Mouse (Mus musculus) Patski (cell line): ENCODE results near the gene Oxa1l. TPM values are rescaled to one million over a fixed set of nuclear protein-coding genes. Genes with fewer than 3 reads are reported as not detected.

ENCODE experiments used
- ATAC-seq: fragments of 100-300 bp; one replicate; pipeline ENCODE4 v1.8.0; 2021
- CTCF ChIA-PET: fragments of 350-600 bp; sonication (Branson Sonifier 250); formaldehyde crosslinking; loops from one replicate; lab custom pipeline; 2022; ENCODE audit warnings: inconsistent platforms; lab: Charles Lee
- POLR2A ChIA-PET: fragments of 350-600 bp; sonication (Branson Sonifier 250); formaldehyde crosslinking; loops from one replicate; lab custom pipeline; 2022; ENCODE audit warnings: antibody characterized with exemption, inconsistent platforms; lab: Charles Lee
- DNase-seq: peaks from one replicate; pipeline ENCODE4 v3.0.0-alpha.2; 2011; ENCODE audit warnings: low read depth, low spot score
- H3K27me3 ChIP-seq: fragments of 371-371 bp; one replicate; pipeline ENCODE4 v1.5.1; 2021
- CTCF ChIP-seq: fragments of 100-300 bp; IDR thresholded peaks from one replicate; pipeline ENCODE4 v1.5.1; 2021
- in situ Hi-C: fragments of 300-500 bp; cut with MboI; formaldehyde crosslinking; loops from 3 replicates; pipeline ENCODE4 v1.11.1; 2018; ENCODE audit warnings: low pct_unique_long_range_greater_than_20kb, mixed read lengths
- polyA plus RNA-seq: library from polyadenylated mRNA; unstranded; gene quantifications from one replicate; pipeline ENCODE4 v1.2.3, GENCODE M21; 2021

Oxa1l gene
- polyA plus RNA-seq, 1 experiment from 2014 or later, result 80.3 TPM

DNA sequence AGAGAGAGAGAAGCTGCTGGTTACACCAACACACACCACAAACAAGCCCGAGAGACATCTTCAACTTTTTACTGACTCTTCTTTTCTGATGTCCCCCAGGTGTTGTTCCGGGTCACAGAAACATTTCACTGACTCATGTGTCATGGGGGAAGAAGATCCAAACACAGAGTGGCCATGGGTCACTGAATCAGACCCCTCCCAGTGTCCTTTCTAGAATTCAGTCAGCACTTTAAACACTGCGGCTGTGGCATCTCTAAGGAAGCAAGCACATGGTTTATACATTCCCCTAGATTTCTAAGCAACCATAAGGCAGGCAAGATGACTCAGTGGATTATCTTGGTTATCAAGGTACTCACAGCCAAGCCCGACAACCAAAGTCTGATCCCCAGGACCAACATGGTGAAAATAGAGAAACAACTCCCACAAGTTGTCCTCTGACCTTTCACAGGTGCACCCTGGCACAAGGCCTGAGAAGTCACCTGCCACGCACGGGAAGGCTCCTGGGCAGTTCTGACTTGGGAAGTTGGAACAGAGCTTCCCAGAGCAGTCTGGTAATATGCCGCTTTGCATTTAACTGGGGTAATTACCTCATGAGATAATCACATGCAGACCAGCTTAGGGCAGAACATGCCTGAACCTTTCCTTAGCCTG, 25.5 kb downstream of the Oxa1l start:
- POLR2A ChIA-PET, result no interaction called here
- ATAC-seq (no peak), DNase-seq (no peak)
- H3K27me3 ChIP-seq, result no peaks in the 10 kb centered on the region
- no peak for TF ChIP-seq CTCF
- in situ Hi-C loops, result no loop called here
- CTCF ChIA-PET, result no interaction called here

DNA sequence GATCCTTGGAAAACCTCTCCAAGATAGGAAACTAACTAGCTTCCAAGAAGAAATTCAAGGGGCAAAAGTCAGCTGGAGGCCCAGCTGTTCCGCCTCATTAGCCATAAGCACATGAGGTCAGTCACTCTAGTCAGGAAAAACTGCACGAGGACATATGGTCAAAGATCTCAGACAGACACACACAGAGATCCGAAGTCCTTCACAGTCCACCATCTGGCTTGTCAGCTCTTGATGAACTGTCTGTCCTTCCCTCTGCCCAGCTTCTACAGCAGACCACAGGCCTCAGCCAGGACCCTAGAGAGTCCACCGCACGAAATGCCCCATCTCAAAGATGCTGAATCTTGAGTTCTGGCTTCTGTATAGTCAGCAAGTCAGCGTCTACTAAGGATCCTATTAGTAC, 26.9 kb downstream of the Oxa1l start:
- no peak for DNase-seq
- in situ Hi-C loops, result no loop called here
- ChIA-PET POLR2A (no interaction called here), CTCF (no interaction called here)
- no peak for ATAC-seq
- no peaks in the 10 kb centered on the region for H3K27me3 ChIP-seq
- TF ChIP-seq CTCF, result no peak

DNA sequence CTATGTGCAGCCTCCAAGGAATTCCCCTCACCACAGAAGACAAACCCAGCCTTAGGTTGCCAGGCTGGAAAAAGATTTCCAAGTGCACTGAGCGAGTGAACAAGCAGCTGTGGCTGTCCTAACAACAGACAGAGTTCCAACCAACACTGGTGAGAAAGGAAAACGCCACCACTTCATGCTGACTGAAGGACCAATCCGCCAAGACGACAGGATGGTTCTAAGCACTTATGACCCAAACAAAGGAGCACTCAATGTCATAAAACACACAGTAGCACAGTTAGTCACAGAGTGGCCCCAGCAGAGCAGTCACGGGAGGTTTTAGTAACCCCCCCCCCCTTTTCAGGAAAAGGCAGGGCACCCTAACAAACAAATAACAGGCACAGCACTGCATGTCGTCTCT, 30.2 kb downstream of the Oxa1l start:
- in situ Hi-C loops, result no loop called here
- DNase-seq (no peak), ATAC-seq (no peak)
- no peak for TF ChIP-seq CTCF
- CTCF ChIA-PET, result interaction anchor here (1.7 kb wide), 1 partner anchor 11 kb away, joined by 5 read pairs; no protein-coding TSS in a partner anchor
- H3K27me3 ChIP-seq, result no peaks in the 10 kb centered on the region
- POLR2A ChIA-PET, result no interaction called here

GRCm38 (mm10) chr14:54393794-54394193, 33.2 kb downstream of the Oxa1l start:
- DNase-seq (no peak), ATAC-seq (no peak)
- POLR2A ChIA-PET, result interaction anchor here (1.0 kb wide), 1 partner anchor 12 kb away, joined by 3 read pairs; no protein-coding TSS in a partner anchor
- no peaks in the 10 kb centered on the region for H3K27me3 ChIP-seq
- no peak for TF ChIP-seq CTCF
- in situ Hi-C loops, result no loop called here
- CTCF ChIA-PET, result interaction anchor here (1.0 to 1.1 kb wide), 2 partner anchors 12 to 20 kb away, joined by 3 read pairs; no protein-coding TSS in a partner anchor

DNA sequence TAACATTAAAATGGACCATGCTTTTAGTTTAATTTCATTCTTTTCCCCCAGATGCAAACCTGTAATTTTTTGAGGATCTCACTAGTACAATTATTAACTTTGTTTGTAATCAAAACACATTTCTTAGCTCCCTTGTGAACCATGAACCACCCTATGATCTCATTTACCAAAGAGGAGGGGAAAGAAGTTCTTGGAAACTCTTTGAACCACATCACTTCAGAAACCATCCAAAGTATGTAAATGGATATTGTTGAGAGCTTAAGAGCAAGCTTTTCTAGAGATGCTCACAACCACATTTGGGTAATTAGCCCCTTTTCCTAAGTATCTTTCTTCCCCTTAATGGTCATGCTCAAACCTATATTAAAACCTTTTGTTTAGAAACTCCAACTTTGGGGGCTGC, 33.7 kb downstream of the Oxa1l start:
- ATAC-seq (peak; percentile 32), DNase-seq (peak; percentile 71)
- in situ Hi-C loops, result no loop called here
- no peaks in the 10 kb centered on the region for H3K27me3 ChIP-seq
- no peak for TF ChIP-seq CTCF
- POLR2A ChIA-PET, result interaction anchor here (1.0 kb wide), 1 partner anchor 13 kb away, joined by 3 read pairs; no protein-coding TSS in a partner anchor
- CTCF ChIA-PET, result interaction anchor here (1.0 to 1.1 kb wide), 2 partner anchors 13 to 19 kb away, joined by 3 read pairs; no protein-coding TSS in a partner anchor

DNA sequence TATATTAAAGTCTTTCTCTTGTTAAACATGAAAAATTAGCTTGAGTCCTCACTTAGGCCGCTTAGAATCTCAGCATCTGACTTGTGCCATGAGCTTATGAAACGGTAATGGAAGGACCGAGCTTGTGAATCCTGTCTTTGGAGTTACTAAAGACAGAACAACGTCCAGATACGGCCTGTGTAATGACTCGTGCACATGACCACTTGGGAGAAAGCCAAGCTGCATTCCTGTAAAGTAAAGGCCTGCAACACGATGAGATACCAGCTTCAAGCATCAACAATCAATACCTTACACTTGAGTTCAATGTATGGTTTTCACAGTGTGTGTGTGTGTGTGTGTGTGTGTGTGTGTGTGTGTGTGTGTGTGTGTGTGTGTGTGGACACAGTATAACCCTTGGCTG, 36.1 kb downstream of the Oxa1l start:
- DNase-seq, result no peak
- in situ Hi-C loops, result no loop called here
- CTCF ChIA-PET, result no interaction called here

DNA sequence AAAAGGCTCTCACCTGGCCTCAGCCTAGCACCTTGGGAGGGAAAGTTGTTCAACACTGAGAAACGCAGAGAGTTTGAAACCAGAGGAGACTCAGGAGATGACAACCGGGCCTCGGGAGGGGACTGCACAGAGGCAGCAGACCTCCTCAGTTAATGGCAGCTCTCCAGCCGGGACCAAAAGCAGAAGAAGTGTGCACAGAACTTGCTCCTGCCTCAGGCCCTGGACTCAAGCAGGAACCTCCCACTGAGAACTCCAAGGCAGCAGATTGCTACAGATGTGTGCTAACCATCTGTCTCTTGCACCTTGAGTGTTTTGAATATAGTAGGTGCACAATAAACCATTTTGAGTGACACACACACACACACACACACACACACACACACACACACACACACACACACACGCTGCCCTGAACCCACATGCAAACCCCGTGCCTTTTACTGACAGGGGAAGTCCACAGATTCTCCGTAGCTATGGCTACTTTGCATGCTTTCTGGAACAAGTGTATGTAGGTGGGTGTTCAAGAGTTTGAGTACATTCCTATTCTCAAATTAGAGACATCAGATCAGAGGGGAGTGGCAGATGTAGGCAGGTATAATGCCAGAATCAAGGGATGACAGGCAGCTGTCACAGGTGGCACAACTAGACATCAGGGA, 37.4 kb downstream of the Oxa1l start:
- ChIA-PET CTCF (no interaction called here), POLR2A (no interaction called here)
- ATAC-seq (no peak), DNase-seq (no peak)
- in situ Hi-C loops, result no loop called here
- no peaks in the 10 kb centered on the region for H3K27me3 ChIP-seq
- no peak for TF ChIP-seq CTCF

More for the DNA sequence above, 36.1 kb downstream of the Oxa1l start:
- no peaks in the 10 kb centered on the region for H3K27me3 ChIP-seq
- POLR2A ChIA-PET, result interaction anchor here (1.3 kb wide), 1 partner anchor 13 kb away, joined by 3 read pairs; no protein-coding TSS in a partner anchor
- ATAC-seq, result no peak
- no peak for TF ChIP-seq CTCF

DNA sequence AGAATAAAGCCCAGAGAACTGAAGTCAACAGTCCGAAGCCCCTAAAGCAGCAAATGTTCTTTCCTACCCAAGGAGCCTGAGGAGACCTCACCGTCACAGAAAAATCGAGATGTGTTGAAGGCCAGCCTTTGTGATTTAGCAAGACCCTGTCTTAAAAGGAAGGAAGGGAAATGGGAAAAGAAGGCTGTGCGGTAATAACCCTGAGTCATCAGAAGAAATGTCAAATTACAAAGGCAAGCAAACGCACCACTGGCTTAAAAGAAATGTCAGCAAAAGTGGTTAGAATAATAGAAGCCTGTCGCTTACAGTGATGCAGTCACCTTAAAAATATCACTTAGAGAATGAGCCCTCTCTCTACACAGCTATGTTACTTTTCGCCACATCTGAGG, 37.9 kb downstream of the Oxa1l start:
- no peaks in the 10 kb centered on the region for H3K27me3 ChIP-seq
- in situ Hi-C loops, result no loop called here
- ATAC-seq, result peak; percentile 33
- TF ChIP-seq CTCF, result no peak
- CTCF ChIA-PET, result no interaction called here
- POLR2A ChIA-PET, result no interaction called here
- no peak for DNase-seq

DNA sequence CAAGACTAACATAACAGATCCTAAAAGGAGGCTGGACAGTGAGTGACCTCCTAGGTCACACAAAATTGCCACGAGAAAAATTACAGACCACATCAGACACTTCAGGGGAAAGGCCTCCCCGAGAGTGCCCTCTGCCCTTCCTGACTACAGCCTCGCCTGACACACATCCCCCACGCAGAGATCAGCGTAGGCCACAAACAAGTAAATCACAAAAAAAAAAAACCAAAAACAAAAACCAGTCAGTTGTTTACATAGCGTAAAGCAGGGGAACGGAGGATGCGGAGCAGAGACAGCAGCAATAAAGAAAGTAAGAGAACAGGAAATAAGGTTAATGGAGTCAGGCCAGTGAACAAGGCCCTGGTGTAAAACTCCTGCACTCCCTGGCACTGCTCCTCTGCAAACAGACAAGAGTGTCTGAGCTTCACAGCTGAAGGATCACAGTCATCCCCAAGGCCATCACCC, 38.3 kb downstream of the Oxa1l start:
- in situ Hi-C loops, result no loop called here
- peak; percentile 48 for ATAC-seq
- H3K27me3 ChIP-seq, result no peaks in the 10 kb centered on the region
- no peak for TF ChIP-seq CTCF
- DNase-seq, result no peak
- CTCF ChIA-PET, result no interaction called here
- POLR2A ChIA-PET, result no interaction called here

- in situ Hi-C loops, result loop anchor here (25.0 kb wide), 1 partner anchor 339 kb away; no protein-coding TSS in a partner anchor
- H3K27me3 ChIP-seq, result no peaks in the 10 kb centered on the region
- ATAC-seq (no peak), DNase-seq (no peak)
- POLR2A ChIA-PET, result no interaction called here
- CTCF ChIA-PET, result interaction anchor here (0.7 to 1.8 kb wide), 2 partner anchors 11 to 26 kb away, joined by 3 to 4 read pairs; no protein-coding TSS in a partner anchor
- TF ChIP-seq CTCF, result no peak
These were observed 41.1 kb downstream of the Oxa1l start for GRCm38 (mm10) chr14:54401723-54402122.
